Mouse (Mus musculus) small intestine, adult 2 months (tissue): ENCODE measurements at regions not wholly inside any gene's neighbourhood (a gene's known extent, or its start where the extent isn't known, plus 50 kb on each side); places are given as distances from the start of the nearest gene placed in this dataset.

Source experiments
- CTCF ChIP-seq: fragments of 200-500 bp; IDR thresholded peaks from 2 replicates; pipeline ENCODE4 v1.5.1; 2012; ENCODE audit warnings: low read depth, mild to moderate bottlenecking, control low read depth, inconsistent platforms, low read length, moderate library complexity, mixed read lengths; ENCODE audit not compliant: insufficient replicate concordance, insufficient read length; ENCODE audit errors: extremely low read depth
- POLR2A ChIP-seq: fragments of 200-500 bp; IDR thresholded peaks from 2 replicates; pipeline ENCODE4 v1.6.1; 2012; ENCODE audit warnings: low read depth, mild to moderate bottlenecking, control low read depth, inconsistent platforms, low read length, moderate library complexity

GRCm38 (mm10) chr13:107367639-107368038 lies 345.7 kb upstream of the Kif2a start:
- no peak for TF ChIP-seq POLR2A
- TF ChIP-seq CTCF = no peak
